Mouse (Mus musculus) G1E (cell line): Measurements from ENCODE around the gene Hist1h2ah. TPM values are rescaled to one million over a fixed set of nuclear protein-coding genes. Genes with fewer than 3 reads are reported as not detected.

Source experiments
- ATAC-seq: 2 replicates; pipeline ENCODE4 v1.8.0; 2016; ENCODE audit warnings: mild to moderate bottlenecking; ENCODE audit not compliant: insufficient number of reproducible peaks, poor library complexity, low FRiP score, severe bottlenecking; ENCODE audit errors: extremely low read depth
- DNase-seq: peaks from one replicate; pipeline ENCODE4 v3.0.0; 2012; ENCODE audit warnings: low spot score
- H3K27me3 ChIP-seq: 2 replicates; pipeline ENCODE4 v1.6.1; 2012; ENCODE audit warnings: mild to moderate bottlenecking, low read length, inconsistent platforms; ENCODE audit not compliant: insufficient read depth
- H3K36me3 ChIP-seq: replicated peaks from 2 replicates; pipeline ENCODE3; 2012; ENCODE audit warnings: mild to moderate bottlenecking, inconsistent platforms
- H3K4me1 ChIP-seq: 2 replicates; pipeline ENCODE4 v1.6.1; 2012; ENCODE audit warnings: low read depth, low read length, inconsistent platforms, mixed read lengths; ENCODE audit not compliant: insufficient read depth
- H3K4me3 ChIP-seq: 2 replicates; pipeline ENCODE4 v1.5.1; 2012; ENCODE audit warnings: low read depth, mild to moderate bottlenecking, inconsistent platforms, low read length, moderate library complexity, mixed read lengths
- H3K9me3 ChIP-seq: replicated peaks from 2 replicates; pipeline ENCODE4 v1.6.1; 2012; ENCODE audit warnings: inconsistent platforms
- CTCF ChIP-seq: IDR thresholded peaks from 2 replicates; pipeline ENCODE4 v1.5.1; 2012; ENCODE audit warnings: low read depth, low read length, inconsistent platforms, mixed read lengths
- GATA1 ChIP-seq: IDR thresholded peaks from 2 replicates; pipeline ENCODE4 v1.6.1; 2012; ENCODE audit warnings: borderline replicate concordance, low read length, inconsistent platforms, mixed read lengths
- GATA2 ChIP-seq: IDR thresholded peaks from 2 replicates; pipeline ENCODE4 v1.6.1; 2012; ENCODE audit warnings: low read depth, low read length, inconsistent platforms, borderline replicate concordance
- POLR2AphosphoS5 ChIP-seq: IDR thresholded peaks from 2 replicates; pipeline ENCODE4 v1.6.1; 2012; ENCODE audit warnings: low read depth, low read length, inconsistent platforms; ENCODE audit not compliant: insufficient replicate concordance
- TAL1 ChIP-seq: conservative IDR thresholded peaks from 2 replicates; pipeline ENCODE4 v1.6.1; 2012; ENCODE audit warnings: low read depth, low read length, inconsistent platforms, mixed read lengths
- polyA plus RNA-seq: library from polyadenylated mRNA; stranded (reverse); fragments of >175 nt; gene quantifications from 2 replicates; pipeline ENCODE4 v1.2.3, GENCODE M21; 2012
- total RNA-seq, 2 experiments: library from RNA; stranded (forward) in 1 of 2; stranded (reverse) in 1 of 2; fragments of 200-1000 nt in 1 of 2; fragments of >200 nt in 1 of 2; fragmentation: Nextera tagmentation in 1 of 2; gene quantifications; 2 replicates each; pipeline ENCODE4 v1.2.3; 2014 to 2017

Gene Hist1h2ah
- total and polyA plus RNA-seq, 3 experiments, result 177 to 5,681 (median 2,043) TPM

DNA sequence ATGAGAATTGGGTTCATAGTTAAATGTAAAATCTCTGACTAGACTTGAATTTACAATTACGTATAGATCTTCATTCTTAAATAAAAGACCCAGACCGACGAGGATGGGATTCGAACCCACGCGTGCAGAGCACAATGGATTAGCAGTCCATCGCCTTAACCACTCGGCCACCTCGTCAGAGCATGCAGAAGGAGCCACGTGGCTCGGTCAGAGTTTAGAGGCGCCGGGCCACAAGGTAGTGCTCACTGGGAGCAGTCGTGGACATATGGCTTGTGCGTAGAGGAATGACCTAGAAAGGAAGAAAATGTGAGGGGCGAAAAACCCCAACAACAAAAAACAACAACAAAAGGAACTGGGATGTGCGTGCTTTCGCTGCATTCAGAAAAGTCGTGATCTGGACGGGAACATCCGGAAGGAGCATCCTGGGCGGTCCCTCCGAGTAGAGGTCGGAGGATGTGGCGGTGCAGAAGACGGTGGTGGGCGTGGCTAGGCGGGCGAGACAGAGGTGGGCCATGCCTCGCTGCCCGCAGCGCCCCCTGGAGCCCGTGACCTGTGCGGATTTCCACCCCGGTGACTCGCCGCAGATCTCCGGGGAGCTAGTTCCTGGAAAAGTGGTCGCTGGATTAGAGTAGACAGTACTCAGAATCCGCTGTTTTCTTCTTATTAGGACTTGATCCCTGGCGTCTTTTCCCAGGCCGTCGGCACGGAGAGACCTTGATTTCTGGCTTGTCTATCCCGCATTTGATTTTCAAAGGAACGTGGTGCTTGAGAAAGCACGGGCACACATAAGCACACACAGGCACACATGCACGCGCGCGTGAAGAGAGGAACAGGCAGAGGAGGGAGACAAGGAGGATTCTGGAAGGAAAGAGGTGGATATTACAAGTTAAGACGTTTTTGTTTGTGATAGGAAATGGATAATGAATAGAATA, 15.5 kb upstream of the Hist1h2ah start:
- ATAC-seq (peak; percentile 94), DNase-seq (peak; percentile 76)
- TF ChIP-seq CTCF, result 0 out of 2 replicates have a peak, but pooled peaks have one; percentile 41
- no peak for TF ChIP-seq POLR2AphosphoS5
- no peaks in the 10 kb centered on the region for H3K9me3 ChIP-seq
- H3K27me3 ChIP-seq, result peaks cover 9% of the 10 kb centered on the region; the same call in 1 of the 2 replicates
- peak overlapping the region; percentile 70 for H3K4me3 ChIP-seq
- H3K4me1 ChIP-seq, result peaks cover 28% of the 10 kb centered on the region
- no peaks in the 10 kb centered on the region for H3K36me3 ChIP-seq

DNA sequence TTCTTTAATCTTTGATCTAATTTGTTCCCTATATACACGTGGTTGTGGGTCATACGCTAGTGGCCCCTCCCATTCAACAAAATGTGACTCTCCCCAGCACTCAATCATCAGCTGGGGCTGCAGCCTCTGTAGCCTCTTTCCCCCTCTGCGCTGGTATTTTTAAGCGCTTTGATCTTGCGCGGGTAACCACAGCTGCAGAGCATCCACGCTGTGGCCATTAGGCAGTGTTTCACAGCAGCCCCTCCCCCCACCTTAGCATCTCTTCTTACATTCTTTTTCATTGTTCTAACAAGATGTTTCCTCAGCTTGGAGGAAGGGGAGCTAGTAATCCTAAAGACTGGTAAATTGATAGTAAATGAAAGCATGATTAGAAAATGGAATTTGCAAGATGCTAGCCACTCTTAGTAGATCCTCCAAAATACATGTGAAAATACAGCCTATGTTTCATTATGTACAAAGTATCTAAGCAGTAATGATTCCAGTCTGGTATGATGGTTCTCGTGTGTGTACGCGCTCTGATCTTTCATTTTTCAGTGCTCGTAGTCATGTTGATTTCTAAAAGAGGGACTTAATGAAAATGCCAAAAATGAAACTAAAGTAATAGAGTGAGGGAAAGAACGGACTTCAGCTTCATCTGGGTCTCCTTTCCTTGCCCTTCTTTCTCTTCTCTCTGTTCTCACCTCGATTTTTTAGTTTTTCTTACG, 14.5 kb upstream of the Hist1h2ah start:
- Histone ChIP-seq H3K36me3 (no peaks in the 10 kb centered on the region), H3K27me3 (peaks cover 3% of the 10 kb centered on the region; the same call in 1 of the 2 replicates), H3K4me1 (peaks cover 33% of the 10 kb centered on the region), H3K4me3 (peak overlapping the region; percentile 70), H3K9me3 (no peaks in the 10 kb centered on the region)
- DNase-seq (no peak), ATAC-seq (0 out of 2 replicates have a peak, but pooled peaks have one; percentile 23)
- no peak for TF ChIP-seq GATA2

DNA sequence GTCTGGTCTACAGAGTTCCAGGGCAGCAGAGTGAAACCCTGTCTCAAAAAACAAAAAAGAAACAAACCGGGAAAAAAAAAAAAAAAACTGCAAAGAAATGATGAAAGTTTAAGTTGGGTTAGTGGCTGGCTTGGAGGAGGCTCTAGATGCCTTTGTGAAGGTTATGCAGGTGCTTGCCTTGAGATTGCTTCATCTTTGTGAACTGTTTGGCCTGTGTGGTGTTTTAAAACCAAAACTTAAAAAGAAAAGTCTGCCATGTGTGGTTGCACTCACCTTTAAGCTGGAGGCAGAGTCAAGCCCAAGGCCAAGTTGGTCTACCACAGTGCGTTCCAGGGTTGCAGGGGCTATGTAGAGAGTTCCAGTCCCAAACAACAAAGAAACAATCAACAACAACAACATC, 13.7 kb upstream of the Hist1h2ah start:
- TF ChIP-seq CTCF, result no peak
- TF ChIP-seq GATA1, result no peak
- no peak for TF ChIP-seq POLR2AphosphoS5
- no peak for TF ChIP-seq TAL1
- TF ChIP-seq GATA2, result no peak
- peaks cover 37% of the 10 kb centered on the region for H3K4me1 ChIP-seq
- no peak for ATAC-seq
- H3K27me3 ChIP-seq, result no peaks in the 10 kb centered on the region
- no peak overlapping the region for H3K4me3 ChIP-seq
- DNase-seq, result no peak
- H3K36me3 ChIP-seq, result no peaks in the 10 kb centered on the region
- no peaks in the 10 kb centered on the region for H3K9me3 ChIP-seq

DNA sequence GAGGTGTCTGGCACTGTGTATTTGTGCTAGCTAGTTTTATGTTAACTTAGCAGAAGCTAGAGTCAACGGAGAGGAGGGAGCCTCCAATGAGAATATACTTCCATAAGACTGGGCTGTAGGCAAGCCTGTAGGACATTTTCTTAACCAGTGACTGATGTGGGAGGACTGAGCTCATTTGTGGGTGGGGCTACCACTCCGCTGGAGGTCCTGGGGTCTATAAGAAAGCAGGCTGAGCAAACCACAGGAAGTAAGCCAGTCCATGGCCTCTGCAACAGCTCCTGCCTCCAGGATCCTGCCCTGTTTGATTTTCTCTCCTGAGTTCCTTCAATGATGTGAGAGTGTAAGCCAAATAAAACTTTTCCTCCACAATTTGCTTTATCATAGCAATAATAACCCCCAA, 9.9 kb upstream of the Hist1h2ah start:
- ATAC-seq (no peak), DNase-seq (no peak)
- Histone ChIP-seq H3K4me1 (peaks cover 27% of the 10 kb centered on the region), H3K27me3 (no peaks in the 10 kb centered on the region), H3K9me3 (no peaks in the 10 kb centered on the region), H3K36me3 (no peaks in the 10 kb centered on the region), H3K4me3 (no peak overlapping the region)
- TF ChIP-seq GATA2 (no peak), GATA1 (no peak), POLR2AphosphoS5 (no peak), TAL1 (no peak), CTCF (no peak)

DNA sequence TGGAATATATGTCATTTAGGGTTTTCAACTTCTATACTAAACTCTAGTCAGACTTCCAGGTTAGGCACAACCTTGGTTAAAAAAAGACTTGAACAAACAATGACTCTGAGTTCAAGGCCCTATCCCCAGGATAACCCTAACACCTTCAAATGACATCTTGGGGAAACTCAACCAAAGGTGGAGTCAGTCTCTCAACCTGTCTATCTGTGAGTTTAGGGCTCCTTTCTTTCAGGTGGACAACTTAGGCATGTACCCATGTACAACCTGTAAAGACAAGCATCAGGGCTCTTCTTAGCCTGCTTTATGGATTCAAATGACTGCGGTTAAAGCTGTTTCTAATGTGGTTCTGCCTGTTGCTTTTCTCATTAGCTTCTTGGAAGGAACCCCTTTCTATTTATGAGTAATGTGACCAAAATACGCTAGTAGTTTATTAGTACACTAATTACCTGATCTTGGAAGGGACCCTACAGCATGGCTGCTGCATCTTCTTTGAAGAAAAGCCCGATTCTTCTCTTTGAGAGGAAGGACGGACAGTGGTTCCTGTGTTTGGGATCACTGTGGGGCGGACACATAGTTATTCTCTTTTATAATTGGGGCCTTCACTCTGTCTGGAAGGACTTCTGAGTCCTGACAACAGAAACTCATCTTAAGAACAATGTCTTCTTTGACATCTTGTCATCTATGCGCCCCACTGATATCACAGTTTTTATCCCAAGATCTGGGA, 9.2 kb upstream of the Hist1h2ah start:
- no peak for DNase-seq

More for the DNA sequence above, 9.2 kb upstream of the Hist1h2ah start:
- Histone ChIP-seq H3K36me3 (no peaks in the 10 kb centered on the region), H3K27me3 (no peaks in the 10 kb centered on the region), H3K4me3 (no peak overlapping the region), H3K4me1 (peaks cover 25% of the 10 kb centered on the region), H3K9me3 (no peaks in the 10 kb centered on the region)
- no peak for ATAC-seq
- TF ChIP-seq CTCF (no peak), POLR2AphosphoS5 (peak; percentile 91; the same call in 1 of the 2 replicates), GATA1 (no peak), TAL1 (no peak), GATA2 (no peak)
